Mouse (Mus musculus) lung, postnatal 0 days (tissue): ENCODE data around the gene Mb21d2. TPM values are rescaled to one million over a fixed set of nuclear protein-coding genes. Genes with fewer than 3 reads are reported as not detected.

Experiments used
- ATAC-seq: fragments of 200-750 bp; cut with Nextera tagmentation; 2 replicates; pipeline ENCODE4 v1.8.0; 2017; ENCODE audit warnings: moderate library complexity
- DNase-seq: peaks from one replicate; pipeline ENCODE4 v3.0.0-alpha.2; 2016; ENCODE audit warnings: low spot score
- H3K27ac ChIP-seq: fragments of 300-500 bp; sonication (generic); 2 replicates; pipeline ENCODE4 v1.5.1; 2014; ENCODE audit warnings: antibody characterized with exemption, mild to moderate bottlenecking, low read length, mixed read lengths
- H3K27me3 ChIP-seq: fragments of 300-500 bp; sonication (generic); replicated peaks from 2 replicates; pipeline ENCODE4 v1.6.1; 2014; ENCODE audit warnings: low read length, mixed read lengths; ENCODE audit not compliant: insufficient read depth
- H3K36me3 ChIP-seq: fragments of 300-500 bp; sonication (generic); 2 replicates; pipeline ENCODE4 v1.6.1; 2014; ENCODE audit warnings: low read length, mixed read lengths; ENCODE audit not compliant: insufficient read depth
- H3K4me1 ChIP-seq: fragments of 300-500 bp; sonication (generic); 2 replicates; pipeline ENCODE4 v1.6.1; 2014; ENCODE audit warnings: antibody characterized with exemption, low read depth, low read length, mixed read lengths; ENCODE audit not compliant: insufficient read depth
- H3K4me2 ChIP-seq: fragments of 300-500 bp; sonication (generic); replicated peaks from 2 replicates; pipeline ENCODE4 v1.6.1; 2014; ENCODE audit warnings: low read depth, mild to moderate bottlenecking, low read length, moderate library complexity, mixed read lengths
- H3K4me3 ChIP-seq: fragments of 300-500 bp; sonication (generic); 2 replicates; pipeline ENCODE4 v1.5.1; 2014; ENCODE audit warnings: low read depth, low read length
- H3K9ac ChIP-seq: fragments of 300-500 bp; sonication (generic); replicated peaks from 2 replicates; pipeline ENCODE4 v1.6.1; 2014; ENCODE audit warnings: low read depth, mild to moderate bottlenecking
- H3K9me3 ChIP-seq: fragments of 300-500 bp; sonication (generic); 2 replicates; pipeline ENCODE4 v1.6.1; 2016; ENCODE audit warnings: low read length, mixed read lengths
- CTCF ChIP-seq: IDR thresholded peaks from 2 replicates; pipeline ENCODE4 v1.5.1; 2016; ENCODE audit warnings: antibody characterized with exemption, mild to moderate bottlenecking
- EP300 ChIP-seq: IDR thresholded peaks from 2 replicates; pipeline ENCODE4 v1.6.1; 2016; ENCODE audit warnings: antibody characterized with exemption, mild to moderate bottlenecking, control low read depth
- WGBS: fragments of 180-500 bp; shearing (Covaris S2); extraction: QIAGEN DNeasy Blood & Tissue Kit; methylation state at CpG from one replicate; pipeline ENCODE4 v1.1.7; 2014; 5-methylcytosine and 5-hydroxymethylcytosine counted together
- polyA plus RNA-seq: library from polyadenylated mRNA; unstranded; fragments of >200 nt; fragmentation: Nextera tagmentation; extraction: Ambion mirVana; gene quantifications from 2 replicates; pipeline ENCODE4 v1.2.1, GENCODE M21; 2015

Gene Mb21d2
- 3.8 and 5.0 TPM in 2 replicates for polyA plus RNA-seq

DNA sequence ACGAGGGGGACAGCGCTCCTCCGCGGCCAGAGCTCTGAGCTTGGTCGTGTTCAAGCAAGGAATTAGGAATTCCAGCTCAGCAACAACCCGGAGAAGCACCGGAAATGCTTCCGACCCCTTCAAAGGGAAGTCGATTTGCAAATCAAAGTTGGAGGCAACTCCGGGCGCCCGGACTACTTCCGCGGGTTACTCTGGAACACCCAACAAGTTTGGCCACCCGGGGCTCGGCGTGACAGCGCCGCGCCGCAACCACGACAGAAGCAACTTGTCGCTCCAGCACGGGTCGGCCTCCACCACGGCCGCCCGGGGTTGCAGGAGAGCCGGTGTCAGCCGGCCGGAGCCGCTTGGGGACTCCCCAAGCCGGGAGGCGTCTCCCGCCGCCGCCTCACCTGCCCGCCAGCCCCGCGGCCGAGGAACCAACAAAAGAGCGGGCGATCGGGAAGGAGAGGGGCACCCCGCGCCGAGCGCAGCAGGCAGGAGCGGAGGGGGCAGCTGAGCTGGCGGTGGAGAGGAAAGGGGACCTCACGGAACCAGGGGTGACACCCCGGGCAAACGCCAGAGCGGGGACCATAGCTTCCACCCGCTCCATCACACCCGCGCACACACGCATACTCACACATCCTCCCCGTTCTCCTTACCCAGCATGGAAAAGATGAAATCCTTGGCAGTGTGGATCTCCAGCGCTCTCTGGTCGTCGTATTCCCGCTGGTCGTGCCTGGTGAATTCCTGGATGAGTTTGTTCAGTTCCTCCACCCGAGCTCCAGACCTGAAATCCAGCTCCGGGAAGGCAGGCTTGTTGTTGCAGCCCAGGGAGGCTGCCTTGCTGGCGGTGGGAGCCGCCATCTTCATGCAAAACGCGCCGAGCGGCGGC lies at the start of gene Mb21d2:
TSS of gene Mb21d2 (minus strand) at position 859 of the 871 bp plus-strand sequence.
- Histone ChIP-seq H3K9ac (peak within 1 kb of the TSS; percentile 72), H3K4me3 (peak within 1 kb of the TSS; percentile 79), H3K9me3 (no peaks in the 10 kb centered on the region), H3K4me1 (no peaks in the 10 kb centered on the region), H3K4me2 (peak within 1 kb of the TSS; percentile 98), H3K27ac (peak within 1 kb of the TSS; percentile 78), H3K27me3 (no peaks in the 10 kb centered on the region), H3K36me3 (no peaks in the 10 kb centered on the region)
- under 1% methylated on average over 67 of the region's 73 CpGs for WGBS
- DNase-seq (peak; percentile 54), ATAC-seq (peak; percentile 65)
- TF ChIP-seq EP300 (no peak), CTCF (no peak)

DNA sequence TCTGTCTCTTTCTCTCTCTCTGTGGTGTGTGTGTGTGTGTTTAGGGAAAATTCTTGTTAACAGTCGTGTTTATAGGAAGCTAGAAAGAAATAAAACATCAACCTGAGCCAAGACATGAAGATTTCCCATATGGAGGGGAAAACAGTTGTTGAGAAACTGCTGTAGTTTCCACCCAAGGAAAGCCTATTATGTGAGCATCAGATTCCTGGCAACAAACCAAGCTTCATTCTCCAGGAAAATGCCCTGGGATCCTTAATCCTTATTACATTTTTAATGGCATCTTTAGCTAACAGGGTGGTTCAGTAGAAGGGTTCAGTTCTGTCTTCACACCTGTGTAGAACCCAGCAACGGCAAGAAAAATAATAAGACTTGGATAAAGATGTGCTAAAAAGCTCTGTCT lies 36.8 kb upstream of the Mb21d2 start:
- DNase-seq, result no peak
- no peak overlapping the region for H3K4me2 ChIP-seq
- H3K9ac ChIP-seq, result no peak overlapping the region
- H3K27me3 ChIP-seq, result no peaks in the 10 kb centered on the region
- 52% methylated on average over 2 of the region's 2 CpGs for WGBS
- no peak for ATAC-seq
- no peaks in the 10 kb centered on the region for H3K4me1 ChIP-seq
- H3K9me3 ChIP-seq, result no peaks in the 10 kb centered on the region
- no peak overlapping the region for H3K4me3 ChIP-seq
- H3K36me3 ChIP-seq, result no peaks in the 10 kb centered on the region
- no peak for TF ChIP-seq EP300
- TF ChIP-seq CTCF, result no peak
- H3K27ac ChIP-seq, result no peak overlapping the region

GRCm38 (mm10) chr16:28964048-28964447 lies 34.6 kb upstream of the Mb21d2 start:
- no peaks in the 10 kb centered on the region for H3K9me3 ChIP-seq
- DNase-seq, result no peak
- H3K4me1 ChIP-seq, result no peaks in the 10 kb centered on the region
- no peak overlapping the region for H3K9ac ChIP-seq
- 40% methylated on average over 4 of the region's 4 CpGs for WGBS
- TF ChIP-seq CTCF, result no peak
- no peak for TF ChIP-seq EP300
- H3K36me3 ChIP-seq, result no peaks in the 10 kb centered on the region
- ATAC-seq, result no peak
- H3K4me2 ChIP-seq, result no peak overlapping the region
- no peak overlapping the region for H3K27ac ChIP-seq
- no peak overlapping the region for H3K4me3 ChIP-seq
- H3K27me3 ChIP-seq, result no peaks in the 10 kb centered on the region

GRCm38 (mm10) chr16:28962987-28963386 lies 33.5 kb upstream of the Mb21d2 start:
- H3K27me3 ChIP-seq, result no peaks in the 10 kb centered on the region
- TF ChIP-seq EP300 (no peak), CTCF (no peak)
- no peak overlapping the region for H3K27ac ChIP-seq
- no peak for DNase-seq
- H3K9ac ChIP-seq, result no peak overlapping the region
- H3K4me1 ChIP-seq, result no peaks in the 10 kb centered on the region
- H3K4me2 ChIP-seq, result no peak overlapping the region
- H3K36me3 ChIP-seq, result no peaks in the 10 kb centered on the region
- no peak overlapping the region for H3K4me3 ChIP-seq
- ATAC-seq, result no peak
- no peaks in the 10 kb centered on the region for H3K9me3 ChIP-seq

GRCm38 (mm10) chr16:28949810-28950209 lies 20.3 kb upstream of the Mb21d2 start:
- Histone ChIP-seq H3K36me3 (no peaks in the 10 kb centered on the region), H3K4me2 (no peak overlapping the region), H3K9ac (no peak overlapping the region), H3K27me3 (no peaks in the 10 kb centered on the region), H3K4me3 (no peak overlapping the region), H3K27ac (no peak overlapping the region), H3K4me1 (no peaks in the 10 kb centered on the region), H3K9me3 (no peaks in the 10 kb centered on the region)
- ATAC-seq (no peak), DNase-seq (no peak)
- TF ChIP-seq EP300, result no peak
- no peak for TF ChIP-seq CTCF
- WGBS, result 63% methylated on average over 5 of the region's 5 CpGs

DNA sequence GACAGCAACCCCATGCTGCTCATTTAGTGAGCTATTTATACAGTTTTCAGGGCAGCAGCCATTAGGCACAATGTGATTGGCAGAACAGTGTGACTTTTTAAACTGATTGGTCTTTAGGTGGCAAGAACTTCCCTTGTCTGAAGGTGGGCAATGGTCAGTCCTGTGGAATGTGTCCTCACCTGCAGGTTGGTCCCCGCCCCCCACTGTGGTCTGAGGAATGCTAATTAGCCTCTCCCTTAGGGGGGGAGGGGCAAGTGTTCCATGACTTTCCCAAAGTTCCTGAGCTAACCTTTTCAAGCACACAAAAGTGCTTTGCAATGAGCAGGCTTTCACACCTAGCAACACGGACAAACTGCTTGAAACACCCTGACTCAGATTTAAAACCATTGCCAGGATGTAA lies 13.8 kb upstream of the Mb21d2 start:
- Histone ChIP-seq H3K27ac (no peak overlapping the region), H3K27me3 (no peaks in the 10 kb centered on the region), H3K9me3 (no peaks in the 10 kb centered on the region), H3K4me3 (no peak overlapping the region), H3K4me2 (no peak overlapping the region), H3K36me3 (no peaks in the 10 kb centered on the region), H3K4me1 (no peaks in the 10 kb centered on the region), H3K9ac (no peak overlapping the region)
- TF ChIP-seq CTCF (no peak), EP300 (no peak)
- WGBS, result 66% methylated on average over 2 of the region's 2 CpGs
- no peak for DNase-seq
- ATAC-seq, result no peak
